Mouse (Mus musculus) stomach, embryonic 14.5 days (tissue): ENCODE results near the gene Fblim1. TPM values are rescaled to one million over a fixed set of nuclear protein-coding genes. Genes with fewer than 3 reads are reported as not detected.

ENCODE experiments used
- ATAC-seq: fragments of 200-750 bp; cut with Nextera tagmentation; 2 replicates; pipeline ENCODE4 v1.8.0; 2017; ENCODE audit warnings: low read depth, moderate TSS enrichment; ENCODE audit not compliant: insufficient number of reproducible peaks, insufficient read depth, low FRiP score
- H3K27ac ChIP-seq: fragments of 300-500 bp; sonication (generic); 2 replicates; pipeline ENCODE4 v1.5.1; 2014; ENCODE audit warnings: mild to moderate bottlenecking, low read length, moderate library complexity, mixed read lengths
- H3K27me3 ChIP-seq: fragments of 300-500 bp; sonication (generic); 2 replicates; pipeline ENCODE4 v1.6.1; 2014; ENCODE audit warnings: low read length, control low read depth, mixed read lengths; ENCODE audit not compliant: control insufficient read depth, insufficient read depth
- H3K36me3 ChIP-seq: fragments of 300-500 bp; sonication (generic); 2 replicates; pipeline ENCODE4 v1.6.1; 2014; ENCODE audit warnings: mild to moderate bottlenecking, control low read depth, low read length, moderate library complexity, mixed read lengths; ENCODE audit not compliant: control insufficient read depth, insufficient read depth
- H3K4me1 ChIP-seq: fragments of 300-500 bp; sonication (generic); 2 replicates; pipeline ENCODE4 v1.6.1; 2014; ENCODE audit warnings: low read length, control low read depth, mixed read lengths; ENCODE audit not compliant: control insufficient read depth, insufficient read depth
- H3K4me2 ChIP-seq: fragments of 300-500 bp; sonication (generic); replicated peaks from 2 replicates; pipeline ENCODE4 v1.6.1; 2014; ENCODE audit warnings: low read depth, low read length, control low read depth
- H3K4me3 ChIP-seq: fragments of 300-500 bp; sonication (generic); 2 replicates; pipeline ENCODE4 v1.5.1; 2014; ENCODE audit warnings: low read depth, low read length, control low read depth
- H3K9ac ChIP-seq: fragments of 300-500 bp; sonication (generic); replicated peaks from 2 replicates; pipeline ENCODE4 v1.6.1; 2014; ENCODE audit warnings: low read depth, mild to moderate bottlenecking, control low read depth, low read length, moderate library complexity, mixed read lengths
- H3K9me3 ChIP-seq: fragments of 300-500 bp; sonication (generic); 2 replicates; pipeline ENCODE4 v1.6.1; 2016; ENCODE audit warnings: low read depth, low read length, control low read depth; ENCODE audit not compliant: control insufficient read depth
- WGBS: fragments of 180-500 bp; shearing (Covaris S2); extraction: QIAGEN DNeasy Blood & Tissue Kit; methylation state at CpG from one replicate; pipeline ENCODE4 v1.1.7; 2014; 5-methylcytosine and 5-hydroxymethylcytosine counted together
- polyA plus RNA-seq: library from polyadenylated mRNA; unstranded; fragments of >200 nt; fragmentation: Nextera tagmentation; extraction: Ambion mirVana; gene quantifications from 2 replicates; pipeline ENCODE4 v1.2.1, GENCODE M21; 2014

Fblim1 gene
- polyA plus RNA-seq, 1 experiment from 2014 or later: 94.9 TPM

- ATAC-seq: no peak
- WGBS: 26% methylated on average over 11 of the region's 11 CpGs
Observed at GRCm38 (mm10) chr4:141534947-141535680, 70.8 kb downstream of the Fblim1 start.

GRCm38 (mm10) chr4:141530979-141531378, 74.9 kb downstream of the Fblim1 start:
- no peak overlapping the region for H3K4me3 ChIP-seq
- peaks cover 21% of the 10 kb centered on the region; the same call in 1 of the 2 replicates for H3K4me1 ChIP-seq
- 74% methylated on average over 15 of the region's 15 CpGs for WGBS
- no peak for ATAC-seq
- no peak overlapping the region for H3K27ac ChIP-seq
- H3K36me3 ChIP-seq: no peaks in the 10 kb centered on the region
- no peak overlapping the region for H3K4me2 ChIP-seq
- no peaks in the 10 kb centered on the region for H3K27me3 ChIP-seq
- no peaks in the 10 kb centered on the region for H3K9me3 ChIP-seq
- H3K9ac ChIP-seq: no peak overlapping the region

More at GRCm38 (mm10) chr4:141534947-141535680, 70.8 kb downstream of the Fblim1 start:
- Histone ChIP-seq H3K4me1 (peaks cover 22% of the 10 kb centered on the region; the same call in 1 of the 2 replicates), H3K9ac (no peak overlapping the region), H3K27ac (peak overlapping the region; percentile 45; the same call in 1 of the 2 replicates), H3K9me3 (no peaks in the 10 kb centered on the region), H3K4me3 (peak overlapping the region; percentile 92; the same call in 1 of the 2 replicates), H3K27me3 (no peaks in the 10 kb centered on the region), H3K4me2 (peak overlapping the region; percentile 99), H3K36me3 (no peaks in the 10 kb centered on the region)

GRCm38 (mm10) chr4:141528938-141529337, 77.0 kb downstream of the Fblim1 start:
- ATAC-seq: no peak
- Histone ChIP-seq H3K4me2 (no peak overlapping the region), H3K4me1 (0 out of 2 replicates have a peak, but pooled peaks cover 10% of the 10 kb centered on the region), H3K27ac (no peak overlapping the region), H3K9ac (no peak overlapping the region), H3K36me3 (no peaks in the 10 kb centered on the region), H3K27me3 (no peaks in the 10 kb centered on the region), H3K9me3 (no peaks in the 10 kb centered on the region), H3K4me3 (no peak overlapping the region)
- WGBS: 89% methylated on average over 11 of the region's 11 CpGs

- ATAC-seq: no peak
- Histone ChIP-seq H3K4me1 (0 out of 2 replicates have a peak, but pooled peaks cover 4% of the 10 kb centered on the region), H3K27me3 (no peaks in the 10 kb centered on the region), H3K9me3 (no peaks in the 10 kb centered on the region), H3K36me3 (peaks cover under 1% of the 10 kb centered on the region), H3K9ac (no peak overlapping the region), H3K4me2 (no peak overlapping the region), H3K27ac (no peak overlapping the region), H3K4me3 (no peak overlapping the region)
- 71% methylated on average over 7 of the region's 7 CpGs for WGBS
Observed at GRCm38 (mm10) chr4:141526936-141527650, 78.8 kb downstream of the Fblim1 start.

Other genes starting within 250 kb of the Fblim1 start
- 4.3 and 4.4 TPM in 2 replicates for gene Fam131c, start 237.9 kb downstream of the Fblim1 start, polyA plus RNA-seq
- 0.16 TPM in 1 of 2 replicates, not detected in the other for gene Clcnka, start 207.4 kb downstream of the Fblim1 start, polyA plus RNA-seq
- gene Clcnkb, start 190.1 kb downstream of the Fblim1 start, polyA plus RNA-seq: not detected in 2 replicates
- 4.2 and 4.7 TPM in 2 replicates for gene Hspb7, start 185.3 kb downstream of the Fblim1 start, polyA plus RNA-seq
- gene Srarp, start 170.0 kb downstream of the Fblim1 start, polyA plus RNA-seq: not detected in 2 replicates
- 30.8 and 30.9 TPM in 2 replicates for gene Zbtb17, start 161.4 kb downstream of the Fblim1 start, polyA plus RNA-seq
- 16.2 and 16.9 TPM in 2 replicates for gene Spen, start 67.5 kb downstream of the Fblim1 start, polyA plus RNA-seq
- 0.29 and 0.32 TPM in 2 replicates for gene Tmem82, start 12.5 kb upstream of the Fblim1 start, polyA plus RNA-seq
- gene Slc25a34, start 17.7 kb upstream of the Fblim1 start, polyA plus RNA-seq: not detected in 2 replicates
- 4.6 TPM in 2 replicates for gene Plekhm2, start 58.8 kb upstream of the Fblim1 start, polyA plus RNA-seq
- 0.51 TPM in 1 of 2 replicates, not detected in the other for gene Rsc1a1, start 79.5 kb upstream of the Fblim1 start, polyA plus RNA-seq
- 18.8 and 19.6 TPM in 2 replicates for gene Ddi2, start 117.3 kb upstream of the Fblim1 start, polyA plus RNA-seq
- gene Agmat, start 140.6 kb upstream of the Fblim1 start, polyA plus RNA-seq: not detected in 2 replicates
- gene Dnajc16, start 184.8 kb upstream of the Fblim1 start, polyA plus RNA-seq: 3.7 and 5.0 TPM in 2 replicates
- 18.0 and 19.3 TPM in 2 replicates for gene Casp9, start 187.5 kb upstream of the Fblim1 start, polyA plus RNA-seq
- 0.73 TPM in 1 of 2 replicates, not detected in the other for gene Cela2a, start 220.1 kb upstream of the Fblim1 start, polyA plus RNA-seq
- not detected in 2 replicates for gene Ctrc, start 240.3 kb upstream of the Fblim1 start, polyA plus RNA-seq